In genomic region chr5:121397187-121398145, GRCm38 (mm10) we compare ENCODE assay signal across 8 mouse cellular contexts. TPM values are rescaled to one million over a fixed set of nuclear protein-coding genes. Genes with fewer than 3 reads are reported as not detected.
DNase-seq lines count a peak whose midpoint lies in the region; ATAC-seq and TF ChIP-seq lines count a peak whose summit lies in the region.

Gene Naa25, plus strand, starts transcription at chr5:121397936.

- ATAC-seq in frontal cortex, adult (ENCODE audit: low TSS enrichment), result peak; percentile 97
- peak; percentile 95 for ATAC-seq in lung, postnatal 0 days

- H3K9ac ChIP-seq in lung, postnatal 0 days (replicated peaks; ENCODE audit: low read depth), result peak within 1 kb of the TSS; percentile 75

- peaks cover 16% of the 10 kb centered on the region for H3K4me1 ChIP-seq in hindbrain, embryonic 10.5 days (replicated peaks)
- no peaks in the 10 kb centered on the region; the same call in 1 of the 2 replicates for H3K4me1 ChIP-seq in lung, postnatal 0 days (ENCODE audit: insufficient read depth, low read depth, low read length)

- TF ChIP-seq EP300 in lung, postnatal 0 days (IDR thresholded peaks at IDR 0.05), result peak; percentile 68

- DNase-seq in MN1 (ENCODE audit: low spot score), result peak; percentile 98
- DNase-seq in cerebellum, adult 9-10 months, result peak; percentile 93
- DNase-seq in hindbrain, embryonic 10.5 days (ENCODE audit: low spot score), result peak; percentile 96
- DNase-seq in layer of hippocampus, adult 9-11 months, result peak; percentile 95
- DNase-seq in lung, postnatal 0 days (ENCODE audit: low spot score), result peak; percentile 98
- DNase-seq in ovary, postnatal 14 days (ENCODE audit: low spot score), result peak; percentile 94
- peak; percentile 97 for DNase-seq in thymus, postnatal 14 days

- H3K27ac ChIP-seq in hindbrain, embryonic 10.5 days, result peak within 1 kb of the TSS; percentile 90
- H3K27ac ChIP-seq in lung, postnatal 0 days (ENCODE audit: low read length), result peak within 1 kb of the TSS; percentile 90

- no peaks in the 10 kb centered on the region for H3K27me3 ChIP-seq in hindbrain, embryonic 10.5 days (ENCODE audit: insufficient read depth, poor library complexity, severe bottlenecking)
- H3K27me3 ChIP-seq in lung, postnatal 0 days (replicated peaks; ENCODE audit: insufficient read depth, low read length), result no peaks in the 10 kb centered on the region

- peaks cover 29% of the 10 kb centered on the region for H3K36me3 ChIP-seq in hindbrain, embryonic 10.5 days
- no peaks in the 10 kb centered on the region for H3K36me3 ChIP-seq in lung, postnatal 0 days (ENCODE audit: insufficient read depth, low read length)

- WGBS in hindbrain, embryonic 10.5 days, result 11% methylated on average over 53 of the region's 53 CpGs
- 6% methylated on average over 48 of the region's 53 CpGs for WGBS in lung, postnatal 0 days

- no peak for TF ChIP-seq CTCF in lung, postnatal 0 days (IDR thresholded peaks at IDR 0.05)

- no peaks in the 10 kb centered on the region for H3K9me3 ChIP-seq in hindbrain, embryonic 10.5 days
- H3K9me3 ChIP-seq in lung, postnatal 0 days (ENCODE audit: low read length), result no peaks in the 10 kb centered on the region

- H3K4me3 ChIP-seq in hindbrain, embryonic 10.5 days, result peak within 1 kb of the TSS; percentile 78
- H3K4me3 ChIP-seq in lung, postnatal 0 days (ENCODE audit: low read depth, low read length), result peak within 1 kb of the TSS; percentile 87

- peak within 1 kb of the TSS; percentile 97 for H3K4me2 ChIP-seq in lung, postnatal 0 days (replicated peaks; ENCODE audit: low read depth, low read length)

RNA-seq across cellular contexts. Expression of gene Naa25, which starts in this region (rescaled TPM):
- polyA plus RNA-seq in hindbrain, embryonic 10.5 days (2016; fragmentation: Nextera tagmentation; extraction: Ambion mirVana), result 44.1 and 54.2 TPM in 2 replicates
- polyA plus RNA-seq in lung, postnatal 0 days (2015; fragmentation: Nextera tagmentation; extraction: Ambion mirVana), result 14.3 and 16.0 TPM in 2 replicates

Comparison
In these comparisons a context has a peak if more than half of its experiments do, and no peak if none do; other contexts are left out.
1. Peak in every context shown above with its lines: DNase-seq, ATAC-seq, H3K4me3 ChIP-seq and H3K27ac ChIP-seq.